ENCODE assay signal across 19 mouse cellular contexts in the genomic region with DNA sequence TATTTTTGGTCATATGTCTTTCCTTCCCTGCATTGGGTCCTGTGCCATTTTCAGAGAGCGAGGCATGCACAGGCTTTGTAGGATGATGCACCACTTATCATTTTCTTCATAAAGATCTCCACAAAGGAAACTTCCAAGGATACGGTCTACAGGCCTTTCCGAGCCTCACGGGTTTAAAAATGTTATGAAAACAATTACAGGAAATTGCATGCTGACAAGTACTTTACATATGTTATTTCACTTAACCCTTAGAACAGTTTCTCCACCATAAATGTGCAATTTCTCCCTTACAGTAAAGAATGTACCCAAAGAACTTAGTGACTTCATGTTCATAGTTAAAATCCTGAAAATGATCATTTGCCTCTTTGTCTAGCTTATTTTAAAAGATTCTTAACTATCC.
A peak's percentile ranks its signal among the peaks of the same experiment; 100 is the strongest.
DNase-seq lines count a peak whose midpoint lies in the region; ATAC-seq and TF ChIP-seq lines count a peak whose summit lies in the region.
"Had no signal": no experiment of that assay in that cellular context is flagged by ENCODE, and none has a peak within 500 bp of the region (broad histone marks: within the 10 kb centered on the region; RNA-seq: fewer than 3 reads in every experiment).

No protein-coding gene starts in this region.

- H3K9ac ChIP-seq in heart, postnatal 0 days (replicated peaks; ENCODE audit: low read depth, low read length), result no peak overlapping the region
- H3K9ac ChIP-seq in kidney, embryonic 16.5 days (replicated peaks; ENCODE audit: low read length), result no peak overlapping the region
- H3K9ac ChIP-seq in lung, embryonic 14.5 days, result no peak overlapping the region
- H3K9ac ChIP-seq: embryonic facial prominence, embryonic 12.5 days; forebrain, embryonic 13.5 days; forebrain, embryonic 15.5 days had no signal

- H3K4me3 ChIP-seq in heart, postnatal 0 days (ENCODE audit: low read depth, low read length), result no peak overlapping the region
- H3K4me3 ChIP-seq in kidney, embryonic 16.5 days (ENCODE audit: low read length), result no peak overlapping the region
- H3K4me3 ChIP-seq in lung, embryonic 14.5 days (ENCODE audit: low read depth, low read length), result no peak overlapping the region
- H3K4me3 ChIP-seq: embryonic facial prominence, embryonic 10.5 days; embryonic facial prominence, embryonic 12.5 days; forebrain, embryonic 13.5 days; forebrain, embryonic 15.5 days had no signal

- peaks cover 34% of the 10 kb centered on the region for H3K36me3 ChIP-seq in heart, postnatal 0 days (replicated peaks; ENCODE audit: control insufficient read depth, insufficient read depth, low read length)
- H3K36me3 ChIP-seq in kidney, embryonic 16.5 days (ENCODE audit: insufficient read depth, low read length), result peaks cover 23% of the 10 kb centered on the region
- peaks cover 46% of the 10 kb centered on the region for H3K36me3 ChIP-seq in lung, embryonic 14.5 days (ENCODE audit: insufficient read depth)

- H3K4me2 ChIP-seq in heart, postnatal 0 days (ENCODE audit: low read depth, low read length), result no peak overlapping the region
- H3K4me2 ChIP-seq in kidney, embryonic 16.5 days (replicated peaks; ENCODE audit: low read depth, low read length), result no peak overlapping the region
- no peak overlapping the region for H3K4me2 ChIP-seq in lung, embryonic 14.5 days
- H3K4me2 ChIP-seq: embryonic facial prominence, embryonic 12.5 days; forebrain, embryonic 13.5 days; forebrain, embryonic 15.5 days had no signal

- no peak for ATAC-seq in heart, postnatal 0 days (ENCODE audit: insufficient read depth, low read depth)
- ATAC-seq in kidney, embryonic 16.5 days (ENCODE audit: low FRiP score, low TSS enrichment), result no peak
- ATAC-seq in lung, embryonic 14.5 days (ENCODE audit: insufficient read depth), result no peak
- ATAC-seq: forebrain, embryonic 13.5 days; forebrain, embryonic 15.5 days had no signal

- WGBS in heart, postnatal 0 days, result 64% methylated on average over 4 of the region's 4 CpGs
- WGBS in kidney, embryonic 16.5 days, result 52% methylated on average over 4 of the region's 4 CpGs
- WGBS in lung, embryonic 14.5 days, result 69% methylated on average over 4 of the region's 4 CpGs

- TF ChIP-seq CTCF in heart, postnatal 0 days (IDR thresholded peaks at IDR 0.05; ENCODE audit: low read depth), result no peak
- TF ChIP-seq CTCF in lung, embryonic 14.5 days (IDR thresholded peaks at IDR 0.05; ENCODE audit: low read depth), result no peak

- 0 out of 2 replicates have a peak, but pooled peaks have one; percentile 60 for TF ChIP-seq EP300 in heart, postnatal 0 days (IDR thresholded peaks at IDR 0.05; ENCODE audit: low read depth)

- H3K27me3 ChIP-seq in heart, postnatal 0 days (ENCODE audit: control insufficient read depth, insufficient read depth, low read length), result no peaks in the 10 kb centered on the region
- no peaks in the 10 kb centered on the region for H3K27me3 ChIP-seq in kidney, embryonic 16.5 days (ENCODE audit: insufficient read depth, low read length)
- H3K27me3 ChIP-seq in lung, embryonic 14.5 days (ENCODE audit: insufficient read depth, low read length), result no peaks in the 10 kb centered on the region
- H3K27me3 ChIP-seq: embryonic facial prominence, embryonic 12.5 days; forebrain, embryonic 13.5 days; forebrain, embryonic 15.5 days had no signal

- H3K4me1 ChIP-seq in heart, postnatal 0 days (ENCODE audit: control insufficient read depth, insufficient read depth), result no peaks in the 10 kb centered on the region
- 0 out of 2 replicates have a peak, but pooled peaks cover 3% of the 10 kb centered on the region for H3K4me1 ChIP-seq in kidney, embryonic 16.5 days (ENCODE audit: insufficient read depth, low read length)
- H3K4me1 ChIP-seq in lung, embryonic 14.5 days (ENCODE audit: insufficient read depth), result no peaks in the 10 kb centered on the region
- H3K4me1 ChIP-seq: embryonic facial prominence, embryonic 10.5 days; embryonic facial prominence, embryonic 12.5 days; forebrain, embryonic 13.5 days; forebrain, embryonic 15.5 days had no signal

- no peaks in the 10 kb centered on the region for H3K9me3 ChIP-seq in heart, postnatal 0 days (replicated peaks; ENCODE audit: control insufficient read depth, low read length)
- no peaks in the 10 kb centered on the region for H3K9me3 ChIP-seq in kidney, embryonic 16.5 days (ENCODE audit: low read length)
- H3K9me3 ChIP-seq in lung, embryonic 14.5 days (ENCODE audit: low read depth, low read length), result no peaks in the 10 kb centered on the region
- H3K9me3 ChIP-seq: embryonic facial prominence, embryonic 10.5 days; embryonic facial prominence, embryonic 12.5 days; forebrain, embryonic 13.5 days; forebrain, embryonic 15.5 days had no signal

- no peak for DNase-seq in heart, postnatal 0 days (ENCODE audit: low spot score)
- no peak for DNase-seq in heart, adult 18-20 months
- DNase-seq in kidney, adult 11 months, result no peak
- DNase-seq in lung, embryonic 14.5 days, result peak; percentile 7
- no peak for DNase-seq in lung, postnatal 36 days
- DNase-seq in right cerebral cortex, adult 2 months (ENCODE audit: low spot score in 2 of 2), result no peak
- DNase-seq: adrenal gland, adult 2 months; adrenal gland, postnatal 10 days; adrenal gland, postnatal 25 days; cerebellum, adult 11-12 months; cerebellum, adult 2 months; cerebellum, adult 9-10 months; cerebellum, postnatal 10 days; cerebellum, postnatal 25 days had no signal

- peak overlapping the region; percentile 43; the same call in 1 of the 2 replicates for H3K27ac ChIP-seq in heart, postnatal 0 days (ENCODE audit: low read depth)
- peak overlapping the region; percentile 44; the same call in 1 of the 2 replicates for H3K27ac ChIP-seq in kidney, embryonic 16.5 days (ENCODE audit: low read length)
- no peak overlapping the region for H3K27ac ChIP-seq in lung, embryonic 14.5 days (ENCODE audit: low read depth)
- H3K27ac ChIP-seq: embryonic facial prominence, embryonic 10.5 days; embryonic facial prominence, embryonic 12.5 days; forebrain, embryonic 13.5 days; forebrain, embryonic 15.5 days had no signal
